Mouse (Mus musculus): Measurements from ENCODE around the gene Tat. TPM values are rescaled to one million over a fixed set of nuclear protein-coding genes. Genes with fewer than 3 reads are reported as not detected.
"Not testable (repeated sequence)": the region's sequence is repeated elsewhere in the genome, so short reads cannot be mapped to it uniquely, and the experiment has no call there.

Gene Tat
- polyA plus RNA-seq, 1 experiment from 2014 or later, result not detected

- ATAC-seq, result peak; percentile 85
- peak overlapping the region; percentile 42 for H3K27ac ChIP-seq (ENCODE audit: low read length)
- H3K4me3 ChIP-seq (ENCODE audit: low read length), result no peak overlapping the region
- no peaks in the 10 kb centered on the region for H3K27me3 ChIP-seq (replicated peaks; ENCODE audit: control insufficient read depth, insufficient read depth, low read length)
- WGBS, result 68% methylated on average over 10 of the region's 10 CpGs
- H3K36me3 ChIP-seq (ENCODE audit: control insufficient read depth, insufficient read depth, low read length), result no peaks in the 10 kb centered on the region
- H3K9me3 ChIP-seq (ENCODE audit: control insufficient read depth, low read length), result no peaks in the 10 kb centered on the region
- no peak overlapping the region for H3K4me2 ChIP-seq (ENCODE audit: low read depth, low read length)
- no peaks in the 10 kb centered on the region for H3K4me1 ChIP-seq (ENCODE audit: control insufficient read depth, insufficient read depth, low read length)
- H3K9ac ChIP-seq (ENCODE audit: low read depth, low read length), result no peak overlapping the region
Observed at GRCm38 (mm10) chr8:110022768-110023344, 32.6 kb downstream of the Tat start.

DNA sequence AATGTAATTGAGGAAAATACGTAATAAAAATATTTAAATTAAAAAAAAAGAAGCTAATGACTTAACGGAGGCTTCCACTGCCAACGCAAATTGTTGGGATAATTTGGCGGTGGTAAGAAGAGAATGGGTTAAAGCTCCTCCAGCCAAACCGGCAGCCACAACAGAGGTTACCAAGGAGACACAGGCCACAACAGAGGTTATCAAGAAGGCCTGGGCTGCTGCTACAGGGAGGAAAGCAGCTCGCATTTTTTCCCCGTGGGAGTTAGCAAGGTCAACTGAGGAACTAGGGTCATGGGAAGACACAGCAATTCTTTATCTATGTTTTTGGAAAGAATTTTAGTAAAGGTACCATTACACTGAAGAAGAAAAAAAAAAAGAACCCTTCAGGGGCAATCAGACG, 43.5 kb downstream of the Tat start:
- WGBS, result 44% methylated on average over 8 of the region's 8 CpGs

DNA sequence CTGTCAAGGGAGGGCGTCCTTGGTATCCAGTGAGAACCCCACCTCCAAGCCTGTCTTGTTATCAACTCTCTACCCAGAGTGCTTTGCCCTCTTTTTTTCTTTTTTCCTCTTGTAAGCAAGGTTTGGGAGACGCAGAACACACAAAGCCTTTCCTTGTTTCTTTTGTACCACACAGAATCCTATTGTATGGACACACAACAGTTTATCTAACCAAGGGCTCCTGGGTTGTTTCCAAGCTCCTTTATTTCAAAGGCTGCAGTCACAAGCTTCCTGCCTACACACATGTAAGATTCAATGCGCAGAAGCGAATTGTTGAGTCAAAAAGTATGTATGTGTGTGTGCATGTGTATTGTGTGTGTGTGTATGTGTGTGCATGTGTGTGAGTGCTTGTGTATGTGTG, 44.1 kb downstream of the Tat start:
- ATAC-seq, result no peak
- H3K27me3 ChIP-seq (replicated peaks; ENCODE audit: control insufficient read depth, insufficient read depth, low read length), result no peaks in the 10 kb centered on the region
- no peaks in the 10 kb centered on the region for H3K9me3 ChIP-seq (ENCODE audit: control insufficient read depth, low read length)
- H3K4me3 ChIP-seq (ENCODE audit: low read length), result no peak overlapping the region
- H3K36me3 ChIP-seq (ENCODE audit: control insufficient read depth, insufficient read depth, low read length), result no peaks in the 10 kb centered on the region
- no peaks in the 10 kb centered on the region for H3K4me1 ChIP-seq (ENCODE audit: control insufficient read depth, insufficient read depth, low read length)
- WGBS, result 69% methylated on average over 4 of the region's 4 CpGs
- no peak overlapping the region for H3K4me2 ChIP-seq (ENCODE audit: low read depth, low read length)
- H3K27ac ChIP-seq (ENCODE audit: low read length), result no peak overlapping the region
- no peak overlapping the region for H3K9ac ChIP-seq (ENCODE audit: low read depth, low read length)

More for the DNA sequence above, 43.5 kb downstream of the Tat start:
- not testable (repeated sequence) for H3K9me3 ChIP-seq (ENCODE audit: control insufficient read depth, low read length); H3K36me3 ChIP-seq (ENCODE audit: control insufficient read depth, insufficient read depth, low read length); H3K4me1 ChIP-seq (ENCODE audit: control insufficient read depth, insufficient read depth, low read length); H3K4me2 ChIP-seq (ENCODE audit: low read depth, low read length); H3K9ac ChIP-seq (ENCODE audit: low read depth, low read length); ATAC-seq; H3K27ac ChIP-seq (ENCODE audit: low read length); H3K27me3 ChIP-seq (replicated peaks; ENCODE audit: control insufficient read depth, insufficient read depth, low read length); H3K4me3 ChIP-seq (ENCODE audit: low read length)

DNA sequence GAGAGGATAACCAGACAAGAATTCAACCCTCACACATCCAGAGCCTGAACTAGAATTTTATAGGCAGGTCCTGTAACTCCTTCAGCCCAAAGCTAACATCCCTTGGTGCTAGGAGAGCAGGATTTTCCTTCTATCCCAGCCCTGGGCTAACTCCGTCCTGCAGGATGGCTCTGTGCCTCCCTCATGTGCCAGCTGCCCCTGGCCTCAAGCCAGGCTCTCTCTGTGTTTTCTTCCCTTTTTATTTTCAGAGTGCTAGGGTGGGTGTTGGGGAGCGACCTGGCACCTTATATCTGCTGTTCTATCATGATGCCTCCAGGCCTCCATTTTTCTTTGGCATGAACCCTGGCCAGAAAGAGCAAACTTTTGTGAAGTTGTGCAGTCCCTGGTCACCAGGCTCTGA, 45.9 kb downstream of the Tat start:
- 80% methylated on average over 2 of the region's 2 CpGs for WGBS
- H3K36me3 ChIP-seq (ENCODE audit: control insufficient read depth, insufficient read depth, low read length), result no peaks in the 10 kb centered on the region
- no peaks in the 10 kb centered on the region for H3K4me1 ChIP-seq (ENCODE audit: control insufficient read depth, insufficient read depth, low read length)
- H3K4me3 ChIP-seq (ENCODE audit: low read length), result no peak overlapping the region
- H3K27me3 ChIP-seq (replicated peaks; ENCODE audit: control insufficient read depth, insufficient read depth, low read length), result no peaks in the 10 kb centered on the region
- no peak for ATAC-seq
- no peaks in the 10 kb centered on the region for H3K9me3 ChIP-seq (ENCODE audit: control insufficient read depth, low read length)
- H3K9ac ChIP-seq (ENCODE audit: low read depth, low read length), result no peak overlapping the region
- no peak overlapping the region for H3K4me2 ChIP-seq (ENCODE audit: low read depth, low read length)
- no peak overlapping the region for H3K27ac ChIP-seq (ENCODE audit: low read length)

GRCm38 (mm10) chr8:110039216-110039615, 49.0 kb downstream of the Tat start:
- peak overlapping the region; percentile 18; the same call in 1 of the 2 replicates for H3K27ac ChIP-seq (ENCODE audit: low read length)
- ATAC-seq, result peak; percentile 59
- H3K9me3 ChIP-seq (ENCODE audit: control insufficient read depth, low read length), result no peaks in the 10 kb centered on the region; the same call in 1 of the 2 replicates
- H3K4me1 ChIP-seq (ENCODE audit: control insufficient read depth, insufficient read depth, low read length), result no peaks in the 10 kb centered on the region
- 31% methylated on average over 7 of the region's 7 CpGs for WGBS
- no peaks in the 10 kb centered on the region for H3K36me3 ChIP-seq (ENCODE audit: control insufficient read depth, insufficient read depth, low read length)
- no peak overlapping the region for H3K4me3 ChIP-seq (ENCODE audit: low read length)
- no peak overlapping the region for H3K9ac ChIP-seq (ENCODE audit: low read depth, low read length)
- H3K27me3 ChIP-seq (replicated peaks; ENCODE audit: control insufficient read depth, insufficient read depth, low read length), result no peaks in the 10 kb centered on the region
- H3K4me2 ChIP-seq (ENCODE audit: low read depth, low read length), result 0 out of 2 replicates have a peak overlapping the region, but pooled peaks have one; percentile 6

- Histone ChIP-seq H3K4me1 (ENCODE audit: control insufficient read depth, insufficient read depth, low read length) (no peaks in the 10 kb centered on the region), H3K36me3 (ENCODE audit: control insufficient read depth, insufficient read depth, low read length) (no peaks in the 10 kb centered on the region), H3K9ac (ENCODE audit: low read depth, low read length) (no peak within 1 kb of the TSS), H3K9me3 (ENCODE audit: control insufficient read depth, low read length) (no peaks in the 10 kb centered on the region; the same call in 1 of the 2 replicates), H3K4me3 (ENCODE audit: low read length) (no peak within 1 kb of the TSS), H3K27me3 (replicated peaks; ENCODE audit: control insufficient read depth, insufficient read depth, low read length) (no peaks in the 10 kb centered on the region), H3K4me2 (ENCODE audit: low read depth, low read length) (0 out of 2 replicates have a peak within 1 kb of the TSS, but pooled peaks have one; percentile 6), H3K27ac (ENCODE audit: low read length) (peak within 1 kb of the TSS; percentile 18; the same call in 1 of the 2 replicates)
- ATAC-seq, result peak; percentile 90
- 57% methylated on average over 5 of the region's 5 CpGs for WGBS
Observed at GRCm38 (mm10) chr8:110039659-110040058, 49.4 kb downstream of the Tat start, which contains the start of gene Chst4. TSS of gene Chst4 (minus strand) at chr8:110039740.

DNA sequence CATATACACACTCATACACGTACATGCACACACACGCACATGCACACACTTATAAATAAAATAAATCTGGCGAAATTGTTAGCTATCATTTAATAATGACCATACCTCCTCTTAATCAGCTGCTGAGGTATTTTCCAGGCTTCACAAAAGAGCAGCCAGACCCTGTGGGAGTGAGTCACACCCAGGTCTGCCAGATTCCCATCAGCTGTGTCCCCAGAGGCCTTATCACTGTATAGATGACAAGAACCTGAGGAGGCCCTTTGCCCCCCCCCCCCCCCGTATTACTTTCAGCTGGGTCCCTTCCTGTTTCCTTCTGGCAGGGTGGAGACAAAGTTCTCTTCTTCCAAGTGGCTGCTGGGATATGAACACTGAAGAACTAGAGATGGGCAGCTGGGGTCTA, 50.3 kb downstream of the Tat start:
- ATAC-seq, result peak; percentile 49; the same call in 1 of the 2 replicates
- Histone ChIP-seq H3K4me1 (ENCODE audit: control insufficient read depth, insufficient read depth, low read length) (no peaks in the 10 kb centered on the region), H3K4me2 (ENCODE audit: low read depth, low read length) (no peak overlapping the region), H3K27ac (ENCODE audit: low read length) (no peak overlapping the region), H3K9me3 (ENCODE audit: control insufficient read depth, low read length) (no peaks in the 10 kb centered on the region; the same call in 1 of the 2 replicates), H3K36me3 (ENCODE audit: control insufficient read depth, insufficient read depth, low read length) (no peaks in the 10 kb centered on the region), H3K27me3 (replicated peaks; ENCODE audit: control insufficient read depth, insufficient read depth, low read length) (no peaks in the 10 kb centered on the region), H3K4me3 (ENCODE audit: low read length) (no peak overlapping the region), H3K9ac (ENCODE audit: low read depth, low read length) (no peak overlapping the region)
- 66% methylated on average over 4 of the region's 4 CpGs for WGBS

Other genes starting within 250 kb of the Tat start
- 31.3 and 36.7 TPM in 2 replicates for gene Ap1g1, start 211.9 kb upstream of the Tat start, polyA plus RNA-seq (2015; fragmentation: Nextera tagmentation; extraction: Ambion mirVana)
- 1.7 and 2.1 TPM in 2 replicates for gene Phlpp2, start 121.9 kb upstream of the Tat start, polyA plus RNA-seq (2015; fragmentation: Nextera tagmentation; extraction: Ambion mirVana)
- gene Marveld3, start 28.2 kb upstream of the Tat start, polyA plus RNA-seq (2015; fragmentation: Nextera tagmentation; extraction: Ambion mirVana), result 12.0 and 17.1 TPM in 2 replicates
- 3.9 and 4.4 TPM in 2 replicates for gene Chst4, start 49.3 kb downstream of the Tat start, polyA plus RNA-seq (2015; fragmentation: Nextera tagmentation; extraction: Ambion mirVana)
- gene Zfp612, start 89.3 kb downstream of the Tat start, polyA plus RNA-seq (2015; fragmentation: Nextera tagmentation; extraction: Ambion mirVana), result 3.7 and 4.9 TPM in 2 replicates
- gene Gm21964, start 110.8 kb downstream of the Tat start, polyA plus RNA-seq (2015; fragmentation: Nextera tagmentation; extraction: Ambion mirVana), result not detected in 2 replicates
- gene Gm17720, start 112.3 kb downstream of the Tat start, polyA plus RNA-seq (2015; fragmentation: Nextera tagmentation; extraction: Ambion mirVana), result not detected in 2 replicates
- gene Calb2, start 177.8 kb downstream of the Tat start, polyA plus RNA-seq (2015; fragmentation: Nextera tagmentation; extraction: Ambion mirVana), result not detected in 2 replicates
- 7.4 and 8.0 TPM in 2 replicates for gene Cmtr2, start 225.2 kb downstream of the Tat start, polyA plus RNA-seq (2015; fragmentation: Nextera tagmentation; extraction: Ambion mirVana)

Measured in intestine, embryonic 16.5 days (tissue).